ENCODE assay signal across 10 mouse cellular contexts in genomic region chr4:21951444-21951843, GRCm38 (mm10). TPM values are rescaled to one million over a fixed set of nuclear protein-coding genes. Genes with fewer than 3 reads are reported as not detected.
A peak's percentile ranks its signal among the peaks of the same experiment; 100 is the strongest.
DNase-seq lines count a peak whose midpoint lies in the region; ATAC-seq and TF ChIP-seq lines count a peak whose summit lies in the region.
"Had no signal": no experiment of that assay in that cellular context is flagged by ENCODE, and none has a peak within 500 bp of the region (broad histone marks: within the 10 kb centered on the region; RNA-seq: fewer than 3 reads in every experiment).

No protein-coding gene starts in this region.

- H3K27me3 ChIP-seq in kidney, postnatal 0 days (ENCODE audit: insufficient read depth, low read length): no peaks in the 10 kb centered on the region
- no peaks in the 10 kb centered on the region for H3K27me3 ChIP-seq in kidney, embryonic 14.5 days (ENCODE audit: control insufficient read depth, insufficient read depth, low read length)
- no peaks in the 10 kb centered on the region for H3K27me3 ChIP-seq in limb, embryonic 13.5 days
- H3K27me3 ChIP-seq: limb, embryonic 15.5 days had no signal

- no peak overlapping the region for H3K4me2 ChIP-seq in kidney, postnatal 0 days (ENCODE audit: low read length)
- no peak overlapping the region for H3K4me2 ChIP-seq in kidney, embryonic 14.5 days (replicated peaks; ENCODE audit: low read depth, low read length)
- H3K4me2 ChIP-seq in limb, embryonic 13.5 days (replicated peaks): no peak overlapping the region
- H3K4me2 ChIP-seq: limb, embryonic 15.5 days had no signal

- H3K36me3 ChIP-seq in kidney, postnatal 0 days (ENCODE audit: insufficient read depth, low read length): no peaks in the 10 kb centered on the region
- H3K36me3 ChIP-seq in kidney, embryonic 14.5 days (ENCODE audit: control insufficient read depth, insufficient read depth, low read length): no peaks in the 10 kb centered on the region; the same call in 1 of the 2 replicates
- peaks cover 39% of the 10 kb centered on the region for H3K36me3 ChIP-seq in limb, embryonic 13.5 days

- peak; percentile 76 for TF ChIP-seq CTCF in kidney, postnatal 0 days (IDR thresholded peaks at IDR 0.05; ENCODE audit: low read depth)

- H3K9ac ChIP-seq in kidney, postnatal 0 days (ENCODE audit: low read depth, low read length): no peak overlapping the region
- no peak overlapping the region for H3K9ac ChIP-seq in kidney, embryonic 14.5 days (ENCODE audit: low read depth, low read length)
- H3K9ac ChIP-seq in limb, embryonic 13.5 days: no peak overlapping the region
- H3K9ac ChIP-seq: limb, embryonic 15.5 days had no signal

- no peak overlapping the region for H3K27ac ChIP-seq in kidney, postnatal 0 days
- H3K27ac ChIP-seq in kidney, embryonic 14.5 days (ENCODE audit: low read depth, low read length): no peak overlapping the region
- no peak overlapping the region for H3K27ac ChIP-seq in limb, embryonic 13.5 days
- H3K27ac ChIP-seq: limb, embryonic 15.5 days had no signal

- H3K4me3 ChIP-seq in kidney, postnatal 0 days (replicated peaks; ENCODE audit: low read depth, low read length): no peak overlapping the region
- no peak overlapping the region for H3K4me3 ChIP-seq in kidney, embryonic 14.5 days (ENCODE audit: low read length)
- no peak overlapping the region for H3K4me3 ChIP-seq in limb, embryonic 13.5 days
- H3K4me3 ChIP-seq: erythroblast, embryonic 14.5 days; limb, embryonic 15.5 days had no signal

- H3K4me1 ChIP-seq in kidney, postnatal 0 days (replicated peaks; ENCODE audit: insufficient read depth, low read length): no peaks in the 10 kb centered on the region
- H3K4me1 ChIP-seq in kidney, embryonic 14.5 days (ENCODE audit: control insufficient read depth, insufficient read depth, low read length): no peaks in the 10 kb centered on the region
- H3K4me1 ChIP-seq in limb, embryonic 13.5 days: no peaks in the 10 kb centered on the region
- H3K4me1 ChIP-seq: limb, embryonic 15.5 days had no signal

- H3K9me3 ChIP-seq in kidney, postnatal 0 days (replicated peaks; ENCODE audit: low read length): no peaks in the 10 kb centered on the region
- no peaks in the 10 kb centered on the region for H3K9me3 ChIP-seq in kidney, embryonic 14.5 days (ENCODE audit: control insufficient read depth, low read length)
- H3K9me3 ChIP-seq in limb, embryonic 13.5 days: no peaks in the 10 kb centered on the region
- H3K9me3 ChIP-seq: limb, embryonic 15.5 days had no signal

- ATAC-seq in CD4-positive, CD25-positive, alpha-beta regulatory T cell, adult 4 months: no peak
- ATAC-seq in kidney, postnatal 0 days (replicated peaks; ENCODE audit: low FRiP score, low read depth): no peak
- ATAC-seq in kidney, embryonic 14.5 days (ENCODE audit: low FRiP score, low TSS enrichment): no peak
- 0 out of 2 replicates have a peak, but pooled peaks have one; percentile 44 for ATAC-seq in limb, embryonic 13.5 days (ENCODE audit: low FRiP score, low read depth)

- peak; percentile 30 for DNase-seq in CD4-positive, CD25-positive, alpha-beta regulatory T cell, adult 2 months (ENCODE audit: low read depth, low spot score)
- DNase-seq in kidney, postnatal 0 days (ENCODE audit: low spot score): peak; percentile 59
- DNase-seq in A20 (ENCODE audit: low read depth, low spot score): peak; percentile 39
- peak; percentile 65 to 74 for DNase-seq in cerebellum, postnatal 14 days
- DNase-seq in thymus, postnatal 4 days: peak; percentile 42

- 47% methylated on average over 6 of the region's 6 CpGs for WGBS in kidney, postnatal 0 days
- WGBS in kidney, embryonic 14.5 days: 45% methylated on average over 6 of the region's 6 CpGs
- 50% methylated on average over 6 of the region's 6 CpGs for WGBS in limb, embryonic 13.5 days

RNA-seq across cellular contexts. Expression of gene Faxc, which starts 20.3 kb away (rescaled TPM):
- not detected for polyA plus RNA-seq in CD4-positive, CD25-positive, alpha-beta regulatory T cell, adult 4 months (2017; shearing (Covaris generic))
- 1.7 and 2.0 TPM in 2 replicates for polyA plus RNA-seq in kidney, postnatal 0 days (2015; fragmentation: Nextera tagmentation; extraction: Ambion mirVana)
- 2.3 and 6.8 TPM in 2 replicates for polyA plus RNA-seq in kidney, embryonic 14.5 days (2014; fragmentation: Nextera tagmentation; extraction: Ambion mirVana)
- 7.3 and 7.4 TPM in 2 replicates for polyA plus RNA-seq in limb, embryonic 13.5 days (2015; fragmentation: Nextera tagmentation; extraction: Ambion mirVana)
- polyA plus RNA-seq: erythroblast, embryonic 14.5 days had no signal
